Mouse (Mus musculus) liver, adult 2 months (tissue): ENCODE results near the gene Bak1.

Experiments used
- CTCF ChIP-seq: fragments of 200-500 bp; IDR thresholded peaks from 2 replicates; pipeline ENCODE4 v1.5.1; 2011; ENCODE audit warnings: low read depth, low read length, control low read depth
- POLR2A ChIP-seq: fragments of 200-500 bp; IDR thresholded peaks from 2 replicates; pipeline ENCODE4 v1.6.1; 2011; ENCODE audit warnings: low read length, control low read depth; ENCODE audit not compliant: insufficient read depth; ENCODE audit errors: extremely low read depth

DNA sequence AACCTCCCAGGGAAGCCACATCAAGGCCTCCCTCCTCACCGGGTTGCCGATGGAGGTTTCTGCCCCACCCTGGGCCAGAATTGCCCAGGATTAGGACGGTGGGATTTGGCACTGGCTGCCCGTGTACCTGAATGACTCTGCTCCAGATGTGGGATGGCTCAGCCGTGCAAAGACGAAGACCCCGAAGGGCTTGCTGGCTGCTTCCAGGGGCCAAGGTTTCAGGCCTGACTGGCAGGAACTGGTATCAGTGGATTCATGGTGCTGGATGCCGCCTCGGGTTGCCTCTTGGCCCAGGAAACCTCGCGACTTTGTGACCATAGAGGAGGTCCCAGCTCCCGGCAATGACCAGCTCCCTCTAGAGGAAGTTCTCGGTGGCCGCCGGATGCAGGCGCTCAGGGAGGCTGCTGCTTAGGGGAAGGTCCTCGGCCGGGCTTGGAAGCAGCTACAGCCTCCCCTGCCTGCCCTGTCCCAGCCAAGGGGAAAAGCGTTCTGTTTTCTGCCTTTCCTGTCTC lies 469 bp downstream of the Bak1 start:
- 0 out of 2 replicates have a peak, but pooled peaks have one; percentile 45 for TF ChIP-seq POLR2A
- TF ChIP-seq CTCF = peak; percentile 85
